Mouse (Mus musculus) heart, adult 2 months (tissue): ENCODE measurements at regions not wholly inside any gene's neighbourhood (a gene's known extent, or its start where the extent isn't known, plus 50 kb on each side); places are given as distances from the start of the nearest gene placed in this dataset.

Experiments
- DNase-seq, 2 experiments: peaks; one replicate each; pipeline ENCODE4 v3.0.0; 2021
- H3K27ac ChIP-seq: fragments of 200-600 bp; 2 replicates; pipeline ENCODE4 v1.8.1; 2022
- H3K27me3 ChIP-seq: fragments of 200-500 bp; 2 replicates; pipeline ENCODE4 v1.6.1; 2012; ENCODE audit warnings: mild to moderate bottlenecking, low read length, inconsistent platforms, mixed read lengths; ENCODE audit not compliant: control insufficient read depth, insufficient read depth
- H3K36me3 ChIP-seq: fragments of 200-500 bp; 2 replicates; pipeline ENCODE4 v1.6.1; 2012; ENCODE audit warnings: low read length, inconsistent platforms; ENCODE audit not compliant: control insufficient read depth, insufficient read depth
- H3K4me1 ChIP-seq: fragments of 200-500 bp; 2 replicates; pipeline ENCODE4 v1.6.1; 2011; ENCODE audit warnings: low read length; ENCODE audit not compliant: control insufficient read depth, insufficient read depth
- H3K4me3 ChIP-seq: fragments of 200-600 bp; 2 replicates; pipeline ENCODE4 v1.8.1; 2022
- H3K79me2 ChIP-seq: fragments of 200-500 bp; replicated peaks from 2 replicates; pipeline ENCODE4 v1.6.1; 2012; ENCODE audit warnings: mild to moderate bottlenecking, inconsistent platforms, low read length, moderate library complexity, mixed read lengths; ENCODE audit not compliant: control insufficient read depth, insufficient read depth
- H3K9ac ChIP-seq: fragments of 200-500 bp; 2 replicates; pipeline ENCODE4 v1.6.1; 2012; ENCODE audit warnings: low read depth, mild to moderate bottlenecking, control low read depth, inconsistent platforms, low read length, mixed read lengths
- CTCF ChIP-seq: fragments of 200-600 bp; IDR thresholded peaks from 2 replicates; pipeline ENCODE4 v1.8.1; 2022; ENCODE audit warnings: antibody characterized with exemption, mild to moderate bottlenecking, moderate library complexity
- EP300 ChIP-seq: fragments of 200-500 bp; IDR thresholded peaks from 2 replicates; pipeline ENCODE4 v1.6.1; 2011; ENCODE audit warnings: low read depth, low read length, control low read depth; ENCODE audit not compliant: insufficient read depth
- POLR2A ChIP-seq: fragments of 200-500 bp; IDR thresholded peaks from 2 replicates; pipeline ENCODE4 v1.6.1; 2011; ENCODE audit warnings: mild to moderate bottlenecking, low read depth, low read length, control low read depth; ENCODE audit not compliant: insufficient read depth
- WGBS: fragments of 180-500 bp; shearing (Covaris S2); methylation state at CpG from one replicate; pipeline ENCODE4 v1.1.7; 2018; 5-methylcytosine and 5-hydroxymethylcytosine counted together
- intact Hi-C: fragments of 180-260 bp; cut with DNase I; formaldehyde crosslinking; loops from one replicate; pipeline ENCODE4 v1.15.1; 2025

DNA sequence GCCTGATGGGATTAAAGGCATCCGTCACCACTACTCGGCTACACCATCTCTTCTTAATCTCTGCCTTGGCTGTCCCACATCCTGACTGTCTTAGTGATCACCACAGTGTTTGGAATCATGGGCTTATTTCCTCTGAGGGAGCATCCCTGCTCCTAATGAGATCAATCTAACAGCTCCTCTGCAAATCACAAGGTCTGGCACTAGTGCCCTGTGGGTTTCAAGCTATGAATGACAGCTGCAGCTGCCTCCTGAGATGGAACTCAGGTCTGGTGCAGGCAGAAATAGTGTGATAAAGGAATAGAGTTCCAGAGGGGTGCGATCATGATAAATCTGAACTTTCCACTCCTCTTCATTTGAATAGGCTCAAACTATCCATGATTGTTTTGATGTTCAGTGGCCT is 330.2 kb upstream of the Gm10131 start:
- Histone ChIP-seq H3K27ac (no peak overlapping the region), H3K27me3 (no peaks in the 10 kb centered on the region), H3K9ac (no peak overlapping the region), H3K4me3 (no peak overlapping the region), H3K36me3 (no peaks in the 10 kb centered on the region), H3K79me2 (no peaks in the 10 kb centered on the region), H3K4me1 (no peaks in the 10 kb centered on the region)
- DNase-seq = no peak
- intact Hi-C loops = no loop called here
- no peak for TF ChIP-seq POLR2A
- no peak for TF ChIP-seq EP300
- no peak for TF ChIP-seq CTCF
- 69% methylated on average over 3 of the region's 3 CpGs for WGBS

- Histone ChIP-seq H3K4me1 (no peaks in the 10 kb centered on the region), H3K9ac (no peak overlapping the region), H3K27me3 (no peaks in the 10 kb centered on the region), H3K79me2 (no peaks in the 10 kb centered on the region), H3K36me3 (no peaks in the 10 kb centered on the region), H3K4me3 (no peak overlapping the region), H3K27ac (no peak overlapping the region)
- 87% methylated on average over 4 of the region's 4 CpGs for WGBS
- no peak for DNase-seq
- TF ChIP-seq EP300 (no peak), CTCF (no peak), POLR2A (no peak)
- intact Hi-C loops = no loop called here
Measured at GRCm38 (mm10) chr8:34440771-34441170, 329.2 kb upstream of the Gm10131 start.

DNA sequence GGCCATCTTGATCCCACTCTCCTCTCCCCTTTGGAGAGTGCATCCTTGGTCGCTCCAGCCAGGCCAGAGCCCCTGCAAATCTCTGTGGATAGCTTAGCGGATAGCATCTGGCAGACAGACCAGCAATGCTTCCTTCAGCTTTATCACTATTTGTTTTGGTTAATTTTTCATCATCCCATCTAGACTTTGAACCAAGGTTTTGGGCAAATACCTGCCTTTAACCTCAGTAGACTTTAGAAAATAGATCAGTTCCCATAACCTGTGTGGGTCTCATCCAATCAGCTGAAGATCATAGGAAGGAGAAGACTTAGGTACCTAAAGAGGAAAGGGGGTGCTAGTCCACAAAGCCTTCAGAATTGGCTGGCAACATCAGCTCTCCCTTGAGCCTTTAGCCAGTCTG is 327.2 kb upstream of the Gm10131 start:
- H3K9ac ChIP-seq = no peak overlapping the region
- TF ChIP-seq POLR2A (no peak), EP300 (no peak)
- 85% methylated on average over 2 of the region's 2 CpGs for WGBS
- H3K27me3 ChIP-seq = no peaks in the 10 kb centered on the region
- no peak overlapping the region for H3K27ac ChIP-seq
- no peak overlapping the region for H3K4me3 ChIP-seq
- H3K79me2 ChIP-seq = no peaks in the 10 kb centered on the region
- no peaks in the 10 kb centered on the region for H3K4me1 ChIP-seq
- intact Hi-C loops = no loop called here
- DNase-seq = no peak
- H3K36me3 ChIP-seq = no peaks in the 10 kb centered on the region

DNA sequence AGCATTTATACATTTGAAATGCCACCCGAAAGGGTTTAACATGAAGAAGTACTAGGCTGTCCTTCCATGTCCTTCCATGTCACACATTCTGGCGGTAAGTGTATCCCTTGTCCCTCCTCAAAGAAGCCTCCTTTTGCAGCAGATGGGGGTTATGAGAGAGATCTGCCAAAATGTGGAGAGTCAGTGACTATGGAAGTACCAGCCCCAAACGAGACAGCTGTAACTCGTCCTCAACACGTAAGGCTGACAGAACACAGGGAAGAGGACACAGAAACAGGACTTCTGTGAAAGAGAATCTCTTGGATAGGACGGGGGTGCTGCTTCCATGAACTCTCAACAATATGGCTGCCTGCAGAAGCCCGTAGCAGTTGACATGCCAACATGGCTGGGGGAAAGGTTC is 320.4 kb upstream of the Gm10131 start:
- TF ChIP-seq POLR2A = no peak
- TF ChIP-seq CTCF = no peak
- TF ChIP-seq EP300 = no peak
- no peak overlapping the region for H3K4me3 ChIP-seq
- no peak overlapping the region for H3K27ac ChIP-seq
- no peaks in the 10 kb centered on the region for H3K79me2 ChIP-seq
- H3K9ac ChIP-seq = no peak overlapping the region
- H3K27me3 ChIP-seq = no peaks in the 10 kb centered on the region
- 89% methylated on average over 7 of the region's 7 CpGs for whole genome bisulfite sequencing
- no peaks in the 10 kb centered on the region for H3K36me3 ChIP-seq
- no peak for DNase-seq
- intact Hi-C loops = no loop called here
- H3K4me1 ChIP-seq = no peaks in the 10 kb centered on the region

- DNase-seq = no peak
- Histone ChIP-seq H3K4me1 (no peaks in the 10 kb centered on the region; the same call in 1 of the 2 replicates), H3K4me3 (no peak overlapping the region), H3K9ac (no peak overlapping the region), H3K27ac (no peak overlapping the region), H3K27me3 (no peaks in the 10 kb centered on the region), H3K36me3 (no peaks in the 10 kb centered on the region), H3K79me2 (no peaks in the 10 kb centered on the region)
- intact Hi-C loops = no loop called here
- 47% methylated on average over 3 of the region's 3 CpGs for WGBS
- TF ChIP-seq CTCF (no peak), EP300 (no peak), POLR2A (no peak)
Measured at GRCm38 (mm10) chr8:34429231-34429630, 317.7 kb upstream of the Gm10131 start.

DNA sequence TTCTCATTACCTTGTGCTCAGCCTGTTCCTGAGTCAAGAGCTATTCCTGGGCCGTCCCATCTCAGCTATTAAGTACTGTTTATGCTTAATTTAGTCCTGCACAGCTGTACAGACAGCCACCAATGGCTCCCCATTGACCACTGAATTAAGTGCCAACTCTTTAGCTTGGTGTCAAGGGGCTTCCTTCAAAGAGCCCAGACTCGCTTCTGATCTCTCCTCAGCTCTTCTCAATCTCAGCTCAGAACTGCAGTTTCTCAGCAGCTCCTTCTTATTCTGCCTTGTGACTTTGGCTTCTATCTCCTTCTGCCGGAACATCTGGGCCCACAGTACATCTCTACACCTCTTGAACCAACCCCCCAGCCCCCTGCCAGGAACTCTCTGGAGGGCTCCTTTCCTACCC is 290.0 kb upstream of the Gm10131 start:
- TF ChIP-seq EP300 (no peak), CTCF (no peak), POLR2A (no peak)
- Histone ChIP-seq H3K27ac (no peak overlapping the region), H3K27me3 (peaks cover 3% of the 10 kb centered on the region; the same call in 1 of the 2 replicates), H3K79me2 (no peaks in the 10 kb centered on the region), H3K36me3 (no peaks in the 10 kb centered on the region), H3K4me3 (no peak overlapping the region), H3K9ac (no peak overlapping the region), H3K4me1 (no peaks in the 10 kb centered on the region)
- intact Hi-C loops = no loop called here
- WGBS = 91% methylated on average over 3 of the region's 3 CpGs
- DNase-seq = no peak
